Mouse (Mus musculus) kidney, adult 2 months (tissue): ENCODE measurements at regions not wholly inside any gene's neighbourhood (a gene's known extent, or its start where the extent isn't known, plus 50 kb on each side); places are given as distances from the start of the nearest gene placed in this dataset.

ENCODE experiments used
- DNase-seq: peaks from one replicate; pipeline ENCODE4 v3.0.0; 2021
- H3K27ac ChIP-seq: fragments of 200-500 bp; 2 replicates; pipeline ENCODE4 v1.5.1; 2012; ENCODE audit warnings: low read depth, low read length, control low read depth, inconsistent platforms; ENCODE audit not compliant: insufficient read depth
- H3K27me3 ChIP-seq: fragments of 200-500 bp; replicated peaks from 2 replicates; pipeline ENCODE4 v1.6.1; 2012; ENCODE audit warnings: mild to moderate bottlenecking, moderate library complexity, low read length, inconsistent platforms; ENCODE audit not compliant: control insufficient read depth, insufficient read depth
- H3K36me3 ChIP-seq: fragments of 200-500 bp; 2 replicates; pipeline ENCODE4 v1.6.1; 2012; ENCODE audit warnings: mild to moderate bottlenecking, moderate library complexity, low read length, inconsistent platforms; ENCODE audit not compliant: control insufficient read depth, insufficient read depth
- H3K4me1 ChIP-seq: fragments of 200-500 bp; 2 replicates; pipeline ENCODE4 v1.6.1; 2011; ENCODE audit warnings: low read length; ENCODE audit not compliant: control insufficient read depth, insufficient read depth
- H3K4me3 ChIP-seq: fragments of 200-500 bp; 2 replicates; pipeline ENCODE4 v1.5.1; 2011; ENCODE audit warnings: mild to moderate bottlenecking, low read depth, low read length, control low read depth; ENCODE audit not compliant: insufficient read depth
- CTCF ChIP-seq: fragments of 200-500 bp; conservative IDR thresholded peaks from 2 replicates; pipeline ENCODE4 v1.5.1; 2011; ENCODE audit warnings: low read depth, mild to moderate bottlenecking, control low read depth, low read length, moderate library complexity, mixed read lengths; ENCODE audit not compliant: insufficient read depth, insufficient read length
- POLR2A ChIP-seq: fragments of 200-500 bp; IDR thresholded peaks from one replicate; pipeline ENCODE4 v1.6.1; 2011; ENCODE audit warnings: low read depth, low read length, control low read depth
- WGBS: fragments of 180-500 bp; shearing (Covaris S2); methylation state at CpG from one replicate; pipeline ENCODE4 v1.1.7; 2018; 5-methylcytosine and 5-hydroxymethylcytosine counted together

DNA sequence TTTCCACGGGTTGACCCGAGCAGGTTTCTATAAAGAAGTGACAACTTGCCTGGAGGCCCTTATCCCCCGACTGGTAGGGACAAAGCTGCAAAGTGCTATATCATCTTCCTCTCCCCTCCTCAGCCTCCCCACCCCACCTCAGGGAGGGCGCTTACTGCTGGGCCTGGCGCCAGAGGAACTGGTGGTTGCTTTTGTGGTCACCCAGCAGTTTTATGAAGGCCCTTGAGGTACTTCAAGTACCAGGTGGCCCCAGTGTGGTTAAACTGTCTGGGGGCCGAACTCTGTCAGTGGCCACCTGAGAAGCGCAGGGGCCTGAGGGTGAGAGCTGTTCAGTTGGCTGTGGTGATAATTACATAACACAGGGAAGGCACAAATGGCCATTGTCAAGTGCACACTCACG, 340.0 kb upstream of the 3110018I06Rik start:
- TF ChIP-seq POLR2A (no peak), CTCF (no peak)
- Histone ChIP-seq H3K4me3 (no peak overlapping the region), H3K27me3 (no peaks in the 10 kb centered on the region), H3K27ac (no peak overlapping the region), H3K4me1 (no peaks in the 10 kb centered on the region), H3K36me3 (no peaks in the 10 kb centered on the region)
- 53% methylated on average over 8 of the region's 8 CpGs for WGBS
- no peak for DNase-seq

- H3K4me3 ChIP-seq = no peak overlapping the region
- H3K27me3 ChIP-seq = no peaks in the 10 kb centered on the region
- no peak overlapping the region for H3K27ac ChIP-seq
- DNase-seq = no peak
- WGBS = 21% methylated on average over 5 of the region's 5 CpGs
- H3K36me3 ChIP-seq = no peaks in the 10 kb centered on the region
- no peak for TF ChIP-seq CTCF
- no peak for TF ChIP-seq POLR2A
- no peaks in the 10 kb centered on the region for H3K4me1 ChIP-seq
Measured at GRCm38 (mm10) chr12:107151089-107151488, 337.3 kb upstream of the 3110018I06Rik start.

DNA sequence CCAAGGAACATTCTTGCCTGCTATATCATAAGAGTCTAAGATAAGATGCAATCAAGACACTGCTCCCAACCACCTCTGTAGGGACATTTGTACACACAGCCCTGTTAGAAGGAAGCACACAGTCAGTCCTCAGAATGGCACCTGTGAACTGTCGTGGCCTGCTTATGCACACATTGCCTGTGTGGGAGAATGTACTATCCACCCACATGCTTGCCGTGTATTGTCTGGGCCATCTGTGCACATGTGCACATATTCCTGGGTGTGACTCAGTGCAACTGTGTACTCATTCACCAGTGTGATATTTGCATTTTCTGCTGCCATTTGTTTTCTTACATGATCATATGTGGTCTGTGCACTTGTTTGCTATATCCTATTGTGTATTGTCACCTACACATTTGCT, 333.8 kb upstream of the 3110018I06Rik start:
- H3K36me3 ChIP-seq = no peaks in the 10 kb centered on the region
- TF ChIP-seq CTCF (no peak), POLR2A (no peak)
- DNase-seq = no peak
- H3K4me3 ChIP-seq = no peak overlapping the region
- H3K27ac ChIP-seq = no peak overlapping the region
- H3K27me3 ChIP-seq = no peaks in the 10 kb centered on the region
- H3K4me1 ChIP-seq = no peaks in the 10 kb centered on the region
- WGBS = 88% methylated on average over 2 of the region's 2 CpGs

DNA sequence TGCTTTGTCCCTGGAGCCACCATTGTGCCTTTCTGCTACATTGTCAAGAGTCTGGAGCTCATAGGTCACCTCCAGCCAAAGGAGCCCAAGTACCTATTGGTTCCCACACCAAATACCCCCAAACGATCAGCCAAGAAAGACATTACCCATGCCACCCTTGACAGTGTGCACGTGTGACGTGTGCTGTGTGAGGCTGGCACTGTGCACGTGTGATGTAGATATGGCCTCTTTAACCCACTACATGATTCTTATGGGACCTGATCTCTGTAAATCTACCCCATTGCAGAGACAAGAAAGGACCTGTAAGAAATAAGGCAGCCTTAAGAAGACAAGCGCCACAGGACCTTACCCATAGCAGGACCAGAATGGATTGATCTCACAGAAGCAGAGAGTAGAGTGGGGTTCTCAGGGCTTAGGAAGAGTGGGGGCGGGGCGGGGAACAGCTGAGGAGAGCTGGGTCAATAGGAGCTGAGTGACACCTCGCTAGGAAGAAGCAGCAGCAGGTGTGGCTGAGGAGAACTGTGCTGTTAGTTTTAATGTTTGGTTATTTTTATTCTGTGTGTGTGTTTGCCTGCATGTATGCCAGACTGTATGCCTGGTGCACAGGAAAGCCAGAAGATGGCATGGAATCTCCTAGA, 331.5 kb upstream of the 3110018I06Rik start:
- H3K36me3 ChIP-seq = no peaks in the 10 kb centered on the region
- no peaks in the 10 kb centered on the region for H3K27me3 ChIP-seq
- no peak overlapping the region for H3K4me3 ChIP-seq
- DNase-seq = no peak
- 81% methylated on average over 8 of the region's 8 CpGs for WGBS
- no peak for TF ChIP-seq CTCF
- TF ChIP-seq POLR2A = no peak
- H3K27ac ChIP-seq = no peak overlapping the region
- H3K4me1 ChIP-seq = no peaks in the 10 kb centered on the region

DNA sequence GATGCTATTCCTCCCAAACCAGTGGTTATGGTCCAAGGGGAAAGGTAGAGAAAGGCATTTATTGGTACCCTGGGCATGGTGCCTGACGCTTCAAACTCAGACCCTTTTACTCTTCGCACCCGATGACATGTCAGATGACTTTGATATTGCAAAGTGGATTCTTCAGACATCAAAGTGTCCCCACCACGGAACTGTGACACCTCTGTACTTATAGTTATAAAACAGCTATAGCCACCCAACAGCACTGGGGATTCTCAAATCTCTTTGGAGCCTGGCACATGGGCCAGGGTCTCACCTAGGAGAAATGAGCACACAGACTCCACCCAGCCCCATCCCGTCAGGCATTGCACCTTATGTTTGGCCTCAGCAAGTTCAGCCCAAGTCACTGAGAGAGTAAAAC, 329.3 kb upstream of the 3110018I06Rik start:
- no peak for TF ChIP-seq POLR2A
- no peak for TF ChIP-seq CTCF
- Histone ChIP-seq H3K36me3 (no peaks in the 10 kb centered on the region), H3K27me3 (no peaks in the 10 kb centered on the region), H3K27ac (no peak overlapping the region), H3K4me3 (no peak overlapping the region), H3K4me1 (no peaks in the 10 kb centered on the region)
- no peak for DNase-seq
- WGBS = 61% methylated on average over 5 of the region's 5 CpGs

DNA sequence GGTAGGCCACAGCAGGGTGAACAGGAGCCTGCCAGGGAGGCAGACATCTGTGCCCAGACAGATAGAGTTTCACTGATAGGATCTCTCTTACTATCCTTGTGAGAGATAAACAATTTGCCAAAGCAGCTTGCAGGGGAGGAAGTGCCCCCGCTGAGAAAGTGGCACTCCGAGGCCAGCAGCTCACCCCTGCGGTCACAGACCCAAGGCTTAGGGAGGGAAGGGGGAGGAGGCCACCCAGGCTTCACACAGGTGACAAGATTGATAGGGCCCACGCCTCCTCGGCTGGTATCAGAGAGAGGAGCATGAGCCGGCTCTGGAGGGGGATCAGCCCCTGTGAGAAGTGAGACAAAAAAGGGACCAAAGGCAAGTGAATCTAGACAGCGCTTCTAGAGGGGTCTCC, 328.3 kb upstream of the 3110018I06Rik start:
- Histone ChIP-seq H3K27ac (no peak overlapping the region), H3K36me3 (no peaks in the 10 kb centered on the region), H3K4me3 (no peak overlapping the region), H3K27me3 (no peaks in the 10 kb centered on the region), H3K4me1 (no peaks in the 10 kb centered on the region)
- whole genome bisulfite sequencing = 8% methylated on average over 7 of the region's 7 CpGs
- TF ChIP-seq CTCF (no peak), POLR2A (no peak)
- no peak for DNase-seq

- no peak overlapping the region for H3K27ac ChIP-seq
- no peaks in the 10 kb centered on the region for H3K36me3 ChIP-seq
- 26% methylated on average over 6 of the region's 6 CpGs for WGBS
- DNase-seq = no peak
- TF ChIP-seq POLR2A (no peak), CTCF (no peak)
- no peaks in the 10 kb centered on the region for H3K27me3 ChIP-seq
- H3K4me3 ChIP-seq = no peak overlapping the region
- H3K4me1 ChIP-seq = no peaks in the 10 kb centered on the region
Measured at GRCm38 (mm10) chr12:107160628-107161027, 327.8 kb upstream of the 3110018I06Rik start.

- H3K36me3 ChIP-seq = no peaks in the 10 kb centered on the region
- TF ChIP-seq POLR2A (no peak), CTCF (no peak)
- no peaks in the 10 kb centered on the region for H3K27me3 ChIP-seq
- no peak overlapping the region for H3K27ac ChIP-seq
- 27% methylated on average over 7 of the region's 7 CpGs for WGBS
- no peak for DNase-seq
- no peaks in the 10 kb centered on the region for H3K4me1 ChIP-seq
- no peak overlapping the region for H3K4me3 ChIP-seq
Measured at GRCm38 (mm10) chr12:107170926-107171325, 317.5 kb upstream of the 3110018I06Rik start.
